Mouse (Mus musculus): ENCODE measurements around the gene Pde4b. TPM values are rescaled to one million over a fixed set of nuclear protein-coding genes. Genes with fewer than 3 reads are reported as not detected.

Gene Pde4b
- polyA plus RNA-seq, 1 experiment from 2014 or later: 9.6 TPM

DNA sequence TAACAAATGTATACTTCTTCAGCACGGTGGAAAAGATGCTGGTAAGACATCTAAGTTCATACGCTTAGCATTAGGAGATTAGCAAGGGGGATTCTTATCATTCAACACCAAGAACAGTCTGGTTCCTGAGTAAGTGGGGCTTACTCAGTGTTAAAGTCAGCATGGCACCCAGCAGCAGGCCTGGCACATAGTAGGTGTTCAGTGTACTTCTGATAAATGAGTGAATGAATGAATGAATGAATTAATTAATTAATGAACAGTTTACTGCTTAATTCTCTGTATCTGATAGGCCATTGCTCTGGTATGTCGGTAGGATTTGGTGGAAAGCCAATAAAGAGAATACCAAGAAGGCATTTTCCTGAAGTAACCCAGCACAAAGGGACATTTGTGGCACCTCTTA, 476.9 kb downstream of the Pde4b start:
- no peaks in the 10 kb centered on the region for H3K36me3 ChIP-seq
- H3K27ac ChIP-seq: no peak overlapping the region
- 87% methylated on average over 3 of the region's 3 CpGs for WGBS
- no peak overlapping the region for H3K9ac ChIP-seq
- no peak overlapping the region for H3K4me3 ChIP-seq
- H3K9me3 ChIP-seq: no peaks in the 10 kb centered on the region
- peaks cover 24% of the 10 kb centered on the region for H3K4me1 ChIP-seq
- no peak overlapping the region for H3K4me2 ChIP-seq
- ATAC-seq (ENCODE audit: insufficient number of reproducible peaks, insufficient read depth, low FRiP score, low TSS enrichment, low read depth): no peak
- no peaks in the 10 kb centered on the region for H3K27me3 ChIP-seq

DNA sequence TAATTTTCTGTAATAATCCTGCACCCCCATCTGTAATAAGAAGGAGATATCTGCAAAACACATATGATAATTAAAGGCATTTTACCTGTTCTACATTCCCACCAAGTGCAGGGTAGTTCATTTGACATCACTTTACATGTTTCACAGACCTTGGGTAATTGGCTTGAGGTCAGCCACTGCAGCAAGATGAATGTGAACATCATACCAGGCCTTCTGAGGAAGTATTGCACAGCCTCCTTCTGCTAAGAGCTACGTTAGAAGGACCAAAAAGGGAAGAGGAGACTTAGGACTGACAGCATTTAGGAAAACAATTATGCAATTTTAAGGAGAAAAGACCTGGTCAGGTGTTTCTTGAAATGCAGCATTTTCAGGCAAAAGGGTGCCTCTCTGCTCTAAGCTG, 479.1 kb downstream of the Pde4b start:
- Histone ChIP-seq H3K4me1 (peaks cover 34% of the 10 kb centered on the region), H3K4me3 (no peak overlapping the region), H3K27ac (no peak overlapping the region), H3K9me3 (no peaks in the 10 kb centered on the region), H3K9ac (no peak overlapping the region), H3K27me3 (no peaks in the 10 kb centered on the region), H3K36me3 (no peaks in the 10 kb centered on the region), H3K4me2 (no peak overlapping the region)
- 30% methylated on average over 1 of the region's 1 CpGs for WGBS
- no peak for ATAC-seq (ENCODE audit: insufficient number of reproducible peaks, insufficient read depth, low FRiP score, low TSS enrichment, low read depth)

- no peak overlapping the region for H3K4me2 ChIP-seq
- 42% methylated on average over 2 of the region's 2 CpGs for WGBS
- peaks cover 34% of the 10 kb centered on the region for H3K4me1 ChIP-seq
- no peak overlapping the region for H3K4me3 ChIP-seq
- no peak overlapping the region for H3K27ac ChIP-seq
- H3K9ac ChIP-seq: no peak overlapping the region
- no peaks in the 10 kb centered on the region for H3K27me3 ChIP-seq
- no peaks in the 10 kb centered on the region for H3K9me3 ChIP-seq
- no peak for ATAC-seq (ENCODE audit: insufficient number of reproducible peaks, insufficient read depth, low FRiP score, low TSS enrichment, low read depth)
- no peaks in the 10 kb centered on the region for H3K36me3 ChIP-seq
Measured at GRCm38 (mm10) chr4:102567111-102567510, 479.8 kb downstream of the Pde4b start.

DNA sequence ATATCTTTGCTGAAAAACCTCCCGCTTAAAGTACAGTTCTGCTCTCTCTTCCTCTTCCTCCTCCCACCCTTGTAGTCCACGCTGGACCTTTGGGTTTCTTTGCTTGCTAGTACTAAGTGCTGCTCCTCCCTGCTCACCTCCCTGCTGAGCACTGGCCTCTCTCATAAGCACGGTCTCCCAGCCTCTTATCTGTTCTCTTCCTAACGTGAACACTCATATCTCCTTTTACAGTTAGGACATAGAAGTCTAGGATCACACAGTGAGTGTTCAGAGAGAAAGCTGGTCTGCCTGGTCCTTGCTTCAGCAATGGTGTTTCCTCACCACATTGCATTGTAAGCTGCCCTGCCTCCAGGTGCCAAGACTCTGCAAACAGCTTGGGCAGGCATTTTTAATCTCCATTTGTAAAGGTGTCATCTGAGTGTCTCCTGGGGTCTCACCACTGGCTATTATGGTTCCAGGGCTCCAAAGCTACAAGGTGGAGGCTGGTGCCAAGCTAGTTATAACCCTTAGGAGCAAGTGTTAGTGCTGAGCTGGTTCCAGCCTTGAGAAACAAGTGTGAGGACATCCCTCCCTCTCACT, 480.4 kb downstream of the Pde4b start:
- no peak for ATAC-seq (ENCODE audit: insufficient number of reproducible peaks, insufficient read depth, low FRiP score, low TSS enrichment, low read depth)
- Histone ChIP-seq H3K27me3 (no peaks in the 10 kb centered on the region), H3K9me3 (no peaks in the 10 kb centered on the region), H3K4me1 (peaks cover 34% of the 10 kb centered on the region), H3K36me3 (no peaks in the 10 kb centered on the region), H3K27ac (peak overlapping the region; percentile 9; the same call in 1 of the 2 replicates), H3K4me3 (no peak overlapping the region), H3K9ac (no peak overlapping the region), H3K4me2 (no peak overlapping the region)
- WGBS: 20% methylated on average over 4 of the region's 4 CpGs

DNA sequence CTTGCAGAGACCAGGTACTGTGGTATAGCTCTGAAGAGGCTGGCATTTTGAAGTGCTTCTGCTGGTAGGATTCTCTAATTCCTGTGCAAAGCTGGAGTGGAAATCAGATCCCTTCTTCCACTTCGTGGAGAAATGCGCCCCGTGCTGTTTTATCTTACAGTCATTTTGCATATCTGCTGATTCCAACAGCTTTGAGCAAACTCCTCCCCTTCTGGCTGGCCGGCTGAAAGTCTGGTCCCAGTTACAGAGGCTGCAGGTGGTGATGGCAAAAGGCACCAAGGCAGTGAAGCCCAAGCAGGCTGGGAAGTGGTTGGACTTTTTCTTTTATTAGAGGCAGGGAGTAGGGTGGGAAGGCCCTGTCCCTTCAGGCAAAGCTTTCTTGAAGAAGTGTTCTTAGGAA, 481.2 kb downstream of the Pde4b start:
- no peaks in the 10 kb centered on the region for H3K27me3 ChIP-seq
- H3K36me3 ChIP-seq: no peaks in the 10 kb centered on the region
- no peak overlapping the region for H3K9ac ChIP-seq
- peak overlapping the region; percentile 78 for H3K27ac ChIP-seq
- no peaks in the 10 kb centered on the region for H3K9me3 ChIP-seq
- peak overlapping the region; percentile 91 for H3K4me2 ChIP-seq
- H3K4me1 ChIP-seq: peaks cover 34% of the 10 kb centered on the region
- no peak overlapping the region for H3K4me3 ChIP-seq
- 2% methylated on average over 4 of the region's 4 CpGs for WGBS
- ATAC-seq (ENCODE audit: insufficient number of reproducible peaks, insufficient read depth, low FRiP score, low TSS enrichment, low read depth): peak; percentile 49; the same call in 1 of the 2 replicates

GRCm38 (mm10) chr4:102569101-102569583, 481.8 kb downstream of the Pde4b start:
- Histone ChIP-seq H3K27ac (peak overlapping the region; percentile 78), H3K4me1 (peaks cover 35% of the 10 kb centered on the region), H3K27me3 (no peaks in the 10 kb centered on the region), H3K9me3 (no peaks in the 10 kb centered on the region), H3K4me3 (no peak overlapping the region), H3K36me3 (no peaks in the 10 kb centered on the region), H3K4me2 (peak overlapping the region; percentile 91), H3K9ac (no peak overlapping the region)
- WGBS: 13% methylated on average over 8 of the region's 8 CpGs
- ATAC-seq (ENCODE audit: insufficient number of reproducible peaks, insufficient read depth, low FRiP score, low TSS enrichment, low read depth): no peak

GRCm38 (mm10) chr4:102569950-102570765, 482.8 kb downstream of the Pde4b start:
- no peaks in the 10 kb centered on the region for H3K27me3 ChIP-seq
- peak overlapping the region; percentile 91 for H3K4me2 ChIP-seq
- under 1% methylated on average over 20 of the region's 20 CpGs for WGBS
- peak overlapping the region; percentile 87 for H3K27ac ChIP-seq
- H3K36me3 ChIP-seq: no peaks in the 10 kb centered on the region
- peak; percentile 54; the same call in 1 of the 2 replicates for ATAC-seq (ENCODE audit: insufficient number of reproducible peaks, insufficient read depth, low FRiP score, low TSS enrichment, low read depth)
- H3K4me1 ChIP-seq: peaks cover 37% of the 10 kb centered on the region
- no peaks in the 10 kb centered on the region for H3K9me3 ChIP-seq
- peak overlapping the region; percentile 77 for H3K9ac ChIP-seq
- peak overlapping the region; percentile 55 for H3K4me3 ChIP-seq

DNA sequence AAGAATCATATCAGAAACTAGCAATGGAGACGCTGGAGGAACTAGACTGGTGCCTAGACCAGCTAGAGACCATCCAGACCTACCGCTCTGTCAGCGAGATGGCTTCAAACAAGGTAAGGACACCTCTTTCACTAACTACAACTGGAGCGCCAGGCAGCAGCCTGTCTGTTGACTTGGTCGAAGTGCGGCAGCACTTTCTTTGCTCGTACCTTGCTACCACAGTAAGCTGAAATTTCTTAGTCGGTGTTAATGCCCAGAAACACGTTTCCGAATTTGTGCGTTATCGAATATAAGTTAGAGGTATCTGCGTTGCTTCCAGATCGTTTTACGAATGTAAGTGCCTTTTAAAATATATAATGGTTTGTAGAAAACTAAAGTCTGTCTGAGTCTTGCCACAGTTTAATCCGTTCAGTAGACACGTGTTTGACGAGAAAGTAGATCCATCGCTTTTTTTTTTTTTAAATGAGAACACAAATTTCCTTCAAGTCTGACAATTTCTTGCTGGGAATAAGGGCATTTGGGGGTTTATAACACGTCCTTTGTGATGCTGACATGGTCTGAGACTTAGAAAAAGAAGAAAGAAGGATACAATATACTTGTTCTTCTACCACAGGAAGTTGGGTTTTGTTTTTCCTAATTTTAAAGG, 483.5 kb downstream of the Pde4b start:
- no peaks in the 10 kb centered on the region for H3K9me3 ChIP-seq
- peak overlapping the region; percentile 55 for H3K4me3 ChIP-seq
- no peaks in the 10 kb centered on the region for H3K27me3 ChIP-seq
- peaks cover 37% of the 10 kb centered on the region for H3K4me1 ChIP-seq
- ATAC-seq (ENCODE audit: insufficient number of reproducible peaks, insufficient read depth, low FRiP score, low TSS enrichment, low read depth): no peak
- H3K36me3 ChIP-seq: no peaks in the 10 kb centered on the region
- 2% methylated on average over 20 of the region's 20 CpGs for WGBS
- peak overlapping the region; percentile 77 for H3K9ac ChIP-seq
- peak overlapping the region; percentile 91 for H3K4me2 ChIP-seq
- H3K27ac ChIP-seq: peak overlapping the region; percentile 87

GRCm38 (mm10) chr4:102572031-102572430, 484.7 kb downstream of the Pde4b start:
- no peak overlapping the region for H3K27ac ChIP-seq
- peaks cover 38% of the 10 kb centered on the region for H3K4me1 ChIP-seq
- no peak overlapping the region for H3K9ac ChIP-seq
- no peaks in the 10 kb centered on the region for H3K9me3 ChIP-seq
- 64% methylated on average over 6 of the region's 6 CpGs for WGBS
- H3K36me3 ChIP-seq: no peaks in the 10 kb centered on the region
- H3K4me3 ChIP-seq: peak overlapping the region; percentile 24
- H3K27me3 ChIP-seq: no peaks in the 10 kb centered on the region
- ATAC-seq (ENCODE audit: insufficient number of reproducible peaks, insufficient read depth, low FRiP score, low TSS enrichment, low read depth): no peak
- H3K4me2 ChIP-seq: peak overlapping the region; percentile 91

DNA sequence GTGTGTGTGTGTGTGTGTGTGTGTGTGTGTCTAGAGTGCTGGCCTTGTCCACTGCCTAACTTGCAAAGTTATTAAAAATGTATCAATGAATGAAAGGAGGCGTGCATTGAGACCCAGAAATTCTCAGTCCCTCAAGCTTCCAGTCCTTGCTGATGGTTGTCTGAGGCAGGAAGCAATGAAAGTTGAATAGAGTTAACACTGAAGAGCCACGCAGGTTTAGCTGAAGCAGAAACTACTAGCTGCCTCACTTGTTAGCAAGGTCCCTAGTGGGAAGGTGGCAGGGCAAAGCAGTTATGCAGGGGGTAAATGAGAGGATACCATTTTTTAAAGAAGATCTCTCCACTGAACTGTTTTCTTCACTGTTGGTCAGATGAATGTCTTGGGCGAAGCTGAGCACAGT, 485.2 kb downstream of the Pde4b start:
- ATAC-seq (ENCODE audit: insufficient number of reproducible peaks, insufficient read depth, low FRiP score, low TSS enrichment, low read depth): no peak

DNA sequence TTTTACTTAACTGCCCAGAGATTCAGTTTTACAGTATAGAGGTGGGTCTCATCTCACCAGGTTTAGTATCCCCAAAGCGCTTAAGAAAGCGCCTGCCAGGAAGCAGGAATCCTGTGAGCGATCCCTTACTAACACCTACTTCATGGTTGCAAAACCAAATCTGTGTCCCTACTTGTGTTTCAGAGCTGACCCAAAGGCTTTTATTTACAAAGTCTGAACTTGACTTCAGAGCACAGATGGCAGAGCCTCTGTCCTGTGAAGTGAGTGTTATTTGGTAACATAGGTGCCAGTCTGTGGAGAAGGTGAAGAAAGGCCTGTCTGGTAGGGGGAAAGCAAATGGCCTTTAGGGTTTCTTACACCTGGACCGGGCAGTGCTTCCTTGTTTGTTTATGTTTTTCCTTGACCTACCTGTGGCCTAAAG, 486.0 kb downstream of the Pde4b start:
- Histone ChIP-seq H3K4me3 (no peak overlapping the region), H3K9ac (no peak overlapping the region), H3K4me2 (peak overlapping the region; percentile 91), H3K27ac (no peak overlapping the region), H3K27me3 (no peaks in the 10 kb centered on the region), H3K9me3 (no peaks in the 10 kb centered on the region), H3K4me1 (peaks cover 28% of the 10 kb centered on the region), H3K36me3 (no peaks in the 10 kb centered on the region)
- 82% methylated on average over 4 of the region's 4 CpGs for WGBS
- ATAC-seq (ENCODE audit: insufficient number of reproducible peaks, insufficient read depth, low FRiP score, low TSS enrichment, low read depth): no peak

More for the DNA sequence above, 485.2 kb downstream of the Pde4b start:
- Histone ChIP-seq H3K4me2 (peak overlapping the region; percentile 91), H3K27ac (no peak overlapping the region), H3K27me3 (no peaks in the 10 kb centered on the region), H3K4me3 (no peak overlapping the region), H3K4me1 (peaks cover 35% of the 10 kb centered on the region), H3K36me3 (no peaks in the 10 kb centered on the region), H3K9ac (no peak overlapping the region), H3K9me3 (no peaks in the 10 kb centered on the region)
- 77% methylated on average over 3 of the region's 3 CpGs for WGBS

All from embryonic facial prominence, embryonic 13.5 days (tissue).